Mouse (Mus musculus) cerebellum, adult 8-10 months (tissue): ENCODE results near the gene Lin7a.

ENCODE experiments used
- DNase-seq: peaks from one replicate; pipeline ENCODE4 v3.0.0; 2022

Gene Lin7a

DNA sequence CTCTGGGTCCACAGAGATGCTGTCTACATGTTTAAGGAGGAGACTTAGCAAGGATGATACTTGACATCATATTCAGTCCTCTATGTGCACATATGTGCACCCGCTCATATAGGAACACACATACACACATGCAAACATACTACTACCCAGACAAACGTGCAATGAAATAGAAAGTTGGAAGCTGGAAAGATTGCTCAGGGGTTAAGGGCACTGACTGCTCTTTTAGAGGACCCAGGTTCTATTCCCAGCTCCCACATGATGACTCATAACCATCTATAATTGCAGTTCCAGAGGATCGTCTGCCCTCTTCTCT lies 19.0 kb upstream of the Lin7a start:
- DNase-seq: no peak

DNA sequence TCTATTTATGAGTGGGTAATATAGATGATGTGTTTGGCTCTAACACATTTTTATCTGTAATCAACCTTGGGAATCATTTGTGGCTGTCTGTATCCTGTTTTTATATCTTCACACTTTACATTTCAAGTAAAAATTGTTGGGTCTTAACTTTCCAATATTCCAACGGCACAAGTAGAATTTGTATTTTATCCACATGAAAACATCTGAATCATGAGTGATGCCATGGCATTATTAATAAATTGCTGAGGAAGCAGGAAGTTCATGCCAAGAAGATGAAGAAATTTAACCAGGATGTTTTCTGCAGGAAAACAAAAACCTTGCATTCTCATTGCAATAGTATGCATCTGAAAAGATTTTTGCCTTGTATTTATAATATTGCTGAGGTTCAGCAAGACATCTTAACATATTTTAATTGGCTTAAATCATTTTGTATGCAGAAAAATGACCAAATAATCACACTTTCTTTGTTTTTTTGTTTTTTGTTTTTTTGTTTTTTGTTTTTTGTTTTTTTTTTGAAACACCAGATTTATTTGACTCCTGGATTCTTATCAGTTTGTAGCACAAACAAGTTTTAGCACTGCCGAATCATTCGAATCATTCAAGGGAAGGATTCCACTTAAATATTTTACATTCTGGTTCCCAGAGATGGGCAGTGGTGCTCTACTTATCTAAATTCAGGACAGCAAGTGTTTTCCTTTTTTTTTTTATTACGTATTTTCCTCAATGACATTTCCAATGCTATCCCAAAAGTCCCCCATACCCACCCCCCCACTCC lies 18.1 kb upstream of the Lin7a start:
- DNase-seq: no peak

DNA sequence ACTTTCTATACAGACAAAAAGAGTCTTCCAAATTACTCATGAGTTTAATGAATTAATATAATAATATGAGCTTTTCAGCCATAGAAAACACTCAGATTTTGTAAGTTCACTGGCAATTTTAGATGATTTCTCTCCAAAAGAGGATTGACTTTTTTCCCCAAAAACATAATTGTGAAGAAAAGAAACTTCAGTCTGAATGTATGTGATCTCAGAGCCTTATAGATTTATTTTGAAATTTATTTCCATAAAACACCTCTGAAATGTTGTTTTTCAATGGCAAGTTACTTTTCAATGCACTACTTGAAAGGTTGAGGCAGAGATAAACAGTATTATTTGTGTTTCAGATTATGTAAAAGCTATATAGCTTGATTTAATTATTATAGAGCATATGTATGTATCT lies 16.8 kb upstream of the Lin7a start:
- DNase-seq: no peak

DNA sequence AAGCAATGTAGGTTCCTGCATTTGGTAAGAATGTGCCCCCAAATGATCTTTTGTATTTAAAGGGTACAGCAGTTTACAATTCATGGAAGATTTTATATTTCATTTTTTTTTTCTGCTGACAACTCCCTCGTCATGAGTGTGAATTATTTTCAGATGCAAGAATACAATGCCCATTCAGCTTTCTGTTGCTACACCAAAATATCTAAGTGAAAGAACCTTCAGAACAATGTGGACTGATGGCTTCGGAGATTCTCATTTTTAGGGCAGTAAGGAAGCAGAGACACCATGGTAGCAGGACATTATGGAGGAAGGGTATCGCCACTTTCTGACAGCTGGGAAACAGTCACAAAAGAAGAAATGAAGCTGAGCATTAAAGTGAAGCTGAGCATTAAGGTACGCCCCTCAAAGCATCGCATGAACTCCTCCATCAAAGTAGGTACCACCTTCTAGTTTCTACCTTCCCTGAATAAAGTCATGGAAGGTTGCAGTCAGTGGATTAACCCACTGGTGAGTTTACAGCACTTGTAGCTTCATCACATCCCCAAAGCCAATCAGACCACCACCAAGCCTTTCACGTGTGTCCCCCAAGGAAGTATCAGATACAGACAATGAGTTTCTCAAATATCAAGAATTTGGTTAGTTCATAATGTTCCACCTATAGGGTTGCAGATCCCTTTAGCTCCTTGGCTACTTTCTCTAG lies 16.0 kb upstream of the Lin7a start:
- DNase-seq: no peak

DNA sequence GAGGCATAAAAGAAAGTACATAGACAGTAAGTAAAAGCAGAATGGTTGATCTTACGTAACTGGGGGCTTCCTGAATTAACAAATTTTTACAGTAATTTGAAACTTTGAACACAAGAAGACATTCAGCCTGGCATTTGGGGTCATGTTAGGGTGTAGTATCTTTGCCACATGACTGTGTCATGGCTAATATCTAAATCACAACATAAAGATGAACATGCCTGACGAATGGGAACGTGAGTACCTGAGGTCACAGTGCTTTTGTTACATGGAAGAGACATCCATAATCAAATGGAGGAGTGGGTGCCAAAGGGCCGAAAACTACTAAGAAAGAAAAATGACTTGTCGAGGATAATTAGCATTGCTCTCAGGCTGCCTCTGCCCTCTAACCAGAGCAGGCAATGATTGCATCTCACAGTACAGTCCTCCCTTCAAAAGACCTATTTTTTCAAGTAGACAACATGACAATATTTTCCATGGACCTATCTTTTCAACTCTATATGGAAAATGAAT lies 15.0 kb upstream of the Lin7a start:
- DNase-seq: no peak

DNA sequence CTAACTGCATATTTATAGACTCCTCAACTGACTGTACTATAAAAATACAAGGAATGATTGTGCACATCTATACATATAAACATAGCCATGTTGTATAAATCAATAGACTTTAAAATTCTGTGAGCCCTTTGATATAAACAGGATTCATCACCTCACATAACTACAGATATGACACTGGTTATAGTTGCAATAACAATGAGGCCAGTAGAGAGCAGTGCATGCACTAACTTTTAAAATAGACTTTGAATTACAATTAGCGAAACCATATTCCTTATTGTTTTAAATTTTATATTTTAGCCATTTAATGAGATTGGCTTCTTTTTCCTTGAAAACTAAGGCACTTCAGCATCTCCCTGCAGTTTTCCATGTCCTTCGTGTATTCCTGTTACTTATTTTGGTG lies 11.1 kb upstream of the Lin7a start:
- peak; percentile 7 for DNase-seq

DNA sequence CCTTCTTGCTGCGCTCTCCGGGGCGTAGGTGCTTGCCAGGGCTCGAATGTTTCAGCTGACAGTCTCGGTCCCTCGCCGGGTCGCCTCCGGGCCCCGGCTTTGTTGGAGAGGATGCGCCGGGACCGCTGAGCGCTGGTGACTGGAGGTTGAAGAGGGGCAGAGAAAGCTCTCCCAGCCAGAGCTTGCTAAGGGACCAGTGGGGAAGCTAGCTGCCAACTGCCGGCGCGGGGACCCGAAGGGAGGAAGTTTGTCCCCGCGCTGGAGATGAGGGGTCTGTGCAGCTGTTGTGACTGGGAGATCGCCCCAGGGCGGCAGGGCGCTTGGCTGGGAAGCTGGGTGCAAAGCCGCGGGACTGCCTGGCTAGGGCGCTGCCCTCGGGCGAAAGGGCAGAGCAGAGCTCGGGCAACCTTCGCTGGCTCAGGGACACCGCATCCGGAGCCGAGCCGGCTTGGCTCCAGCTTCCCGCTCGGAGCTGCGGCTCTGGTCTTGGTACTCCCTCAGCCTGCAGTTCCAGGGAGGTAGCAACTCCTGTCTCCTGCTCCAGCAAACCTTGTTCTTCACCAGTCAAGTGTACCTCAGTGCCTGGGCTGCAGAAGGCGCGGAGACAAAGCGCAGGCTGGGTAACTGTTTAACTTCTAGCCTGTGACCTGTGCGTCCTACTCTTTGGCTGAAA lies 781 bp downstream of the Lin7a start:
- DNase-seq: peak; percentile 76

DNA sequence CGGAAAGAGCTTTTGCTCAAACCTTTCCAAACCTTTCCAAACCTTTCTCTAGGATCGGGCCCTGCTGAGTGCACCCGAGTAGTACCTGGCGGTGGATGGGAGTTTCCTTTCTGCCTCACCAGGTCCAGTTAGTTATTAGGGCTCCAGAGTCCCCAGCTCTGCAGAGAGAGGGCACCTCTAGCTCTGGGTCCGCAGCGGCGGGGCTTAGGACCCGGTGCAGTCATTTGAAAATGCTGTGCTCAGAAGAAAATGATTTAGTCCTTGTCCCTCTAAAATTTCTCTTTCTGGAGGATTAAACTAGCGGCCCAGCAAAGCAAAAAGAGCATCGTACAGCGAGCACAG lies 1.3 kb downstream of the Lin7a start:
- peak; percentile 66 for DNase-seq

DNA sequence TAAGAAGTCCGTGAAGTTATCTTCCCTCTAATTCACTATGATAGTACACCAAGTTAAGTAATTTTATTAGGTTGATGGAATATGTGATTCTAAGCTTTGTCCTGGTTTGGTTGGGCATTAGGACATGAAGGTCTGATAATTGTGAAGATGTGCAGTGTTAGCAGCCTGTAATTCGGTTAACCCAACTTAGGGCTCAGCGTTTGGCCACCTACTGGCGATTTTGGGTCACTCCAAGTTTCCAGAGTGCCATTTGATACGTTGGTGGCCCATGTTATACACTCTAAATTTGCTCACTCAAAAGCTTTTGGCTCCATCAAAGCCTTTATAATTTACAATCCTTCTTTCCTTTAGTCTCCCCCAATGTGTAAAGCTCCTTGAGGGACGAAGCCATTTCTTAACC lies 2.4 kb downstream of the Lin7a start:
- DNase-seq: peak; percentile 47

DNA sequence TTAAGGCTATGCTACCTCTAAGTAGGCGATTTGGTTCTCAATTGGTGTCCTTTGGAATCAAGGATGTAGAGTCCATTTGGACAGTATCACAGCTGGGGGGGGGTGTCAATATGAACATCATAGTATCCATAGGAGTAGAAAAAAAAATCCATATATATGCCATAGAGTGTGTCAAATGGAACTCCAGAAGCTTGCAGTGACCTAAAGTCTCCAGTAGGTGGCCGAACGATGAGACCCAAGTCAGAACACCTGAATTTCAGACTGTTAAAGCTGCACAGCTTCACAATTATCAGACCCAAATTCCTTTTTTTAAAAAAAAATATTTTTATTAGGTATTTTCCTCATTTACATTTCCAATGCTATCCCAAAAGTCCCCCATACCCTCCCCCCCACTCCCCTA lies 3.3 kb downstream of the Lin7a start:
- peak; percentile 20 for DNase-seq

DNA sequence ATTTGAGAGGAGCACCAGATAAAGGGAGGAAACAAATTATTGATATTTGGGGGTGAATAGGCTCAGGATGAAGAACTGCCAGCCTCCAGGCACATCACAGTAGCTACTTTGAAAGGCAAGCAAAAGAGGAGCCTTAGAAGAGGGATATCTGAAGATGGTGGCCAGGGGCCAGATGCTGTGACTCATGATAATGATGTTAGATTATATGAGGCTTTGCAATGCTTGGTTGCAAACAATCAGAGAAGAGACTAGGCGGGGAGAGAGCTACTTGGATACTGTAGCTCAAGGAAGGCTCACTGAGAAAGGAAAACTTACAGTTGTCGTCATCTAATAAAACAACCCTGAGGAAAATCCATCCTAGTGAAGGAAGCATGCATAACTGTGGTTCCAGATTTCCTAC lies 5.2 kb downstream of the Lin7a start:
- DNase-seq: peak; percentile 29

DNA sequence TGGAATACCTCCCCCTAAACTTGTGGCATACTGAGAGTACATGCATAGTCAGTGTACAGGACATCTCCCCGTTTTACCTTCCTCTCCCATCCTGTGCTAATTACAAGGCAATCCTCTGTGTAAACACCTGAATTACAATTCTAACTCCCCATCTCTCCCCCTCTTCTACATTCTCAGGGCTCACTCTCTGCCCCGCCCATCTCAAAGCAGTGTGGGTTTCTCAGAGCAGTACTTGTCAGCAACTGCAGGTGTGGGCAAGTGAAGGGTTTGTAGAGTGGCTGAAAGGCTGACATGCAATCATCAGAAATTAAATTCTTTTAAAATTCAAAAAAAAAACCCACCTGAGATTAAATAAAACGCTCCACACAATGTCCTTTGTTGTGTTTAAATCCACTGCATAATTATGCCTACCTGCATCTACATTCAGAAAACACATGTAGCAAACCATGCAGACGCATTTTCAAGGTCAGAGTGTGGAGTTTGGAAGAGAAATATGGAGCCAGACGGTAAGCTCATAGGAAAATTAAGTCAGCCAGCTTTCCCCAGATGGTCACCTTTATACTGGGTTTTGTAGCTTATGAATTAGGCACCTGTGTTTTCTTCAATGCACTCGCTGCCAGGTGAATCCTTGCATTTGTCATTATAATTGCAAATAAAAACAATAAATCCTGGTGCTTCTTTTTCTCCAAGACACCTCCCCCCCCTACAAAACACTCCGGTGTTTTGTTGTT lies 22.6 kb downstream of the Lin7a start:
- peak; percentile 71 for DNase-seq

DNA sequence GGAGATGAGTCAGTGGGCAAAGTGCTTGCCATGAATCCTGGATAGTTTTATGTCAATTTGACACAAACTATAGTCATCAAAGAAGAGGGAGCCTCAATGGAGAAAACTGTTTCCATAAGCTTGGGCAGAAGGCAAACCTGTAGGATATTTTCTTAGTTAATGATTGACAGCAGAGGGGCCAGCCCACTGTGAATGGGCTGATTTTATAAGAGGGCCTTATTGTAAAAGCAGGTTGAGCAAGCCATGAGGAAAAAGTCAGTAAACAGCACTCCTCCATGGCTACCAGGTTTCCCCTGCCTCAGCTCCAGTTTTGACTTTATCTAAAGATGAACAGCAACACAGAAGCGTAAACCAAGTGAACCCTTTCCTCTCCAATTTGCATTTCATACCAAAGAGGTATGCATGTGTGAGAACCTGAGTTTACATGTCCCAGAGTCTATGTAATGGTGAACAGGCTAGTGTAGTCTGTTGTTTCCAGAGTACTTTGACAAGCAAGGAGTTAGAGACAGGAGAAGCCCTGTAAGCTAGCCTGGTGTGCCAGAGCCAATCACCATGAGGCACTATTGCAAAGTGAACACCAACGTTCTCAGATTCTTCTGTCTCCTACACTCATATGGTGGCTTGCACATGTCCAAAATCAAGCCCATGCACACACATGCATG lies 29.2 kb downstream of the Lin7a start:
- DNase-seq: no peak

DNA sequence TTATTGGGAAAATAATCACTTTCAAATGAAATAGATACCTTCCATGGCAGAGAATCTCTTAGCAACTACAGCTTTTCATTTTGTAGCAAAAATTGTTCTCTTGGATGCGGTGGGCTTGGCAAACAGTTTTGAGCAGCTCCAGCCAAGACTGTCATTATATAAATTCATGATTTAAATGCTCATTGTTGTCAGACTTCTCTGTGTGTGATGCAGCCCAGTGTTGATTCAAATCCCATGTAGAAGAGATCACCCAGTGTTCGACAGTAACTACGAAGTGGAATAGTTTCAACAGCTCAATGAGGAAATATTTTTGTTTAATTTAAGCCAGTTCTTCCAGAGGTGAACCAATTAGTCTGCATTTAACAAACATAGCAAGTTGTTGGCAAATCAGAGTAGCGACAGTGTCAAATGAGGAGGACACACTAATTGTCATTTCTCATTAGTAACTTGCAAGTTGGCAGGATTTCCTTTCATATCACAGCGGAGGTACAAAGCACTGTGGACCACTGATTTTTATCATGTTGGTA lies 39.5 kb downstream of the Lin7a start:
- DNase-seq: no peak

DNA sequence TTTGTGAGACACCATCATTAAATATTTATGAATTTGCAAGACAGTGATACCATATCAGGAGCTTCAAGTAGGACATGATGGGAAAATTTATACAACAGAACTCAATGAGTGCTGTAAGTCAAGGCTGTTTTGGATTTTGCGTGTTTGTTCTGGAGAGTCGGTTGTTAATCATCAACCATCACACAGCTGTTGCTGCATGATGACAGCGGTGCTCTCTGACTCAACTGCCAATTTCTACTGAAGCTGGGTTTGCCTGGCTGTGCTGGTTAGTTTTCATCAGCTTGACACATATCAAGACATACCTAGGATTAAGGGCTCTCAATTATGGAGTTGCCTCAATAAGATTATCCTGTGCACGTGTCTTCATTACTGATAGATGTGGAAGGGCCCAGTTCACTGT lies 41.1 kb downstream of the Lin7a start:
- no peak for DNase-seq

DNA sequence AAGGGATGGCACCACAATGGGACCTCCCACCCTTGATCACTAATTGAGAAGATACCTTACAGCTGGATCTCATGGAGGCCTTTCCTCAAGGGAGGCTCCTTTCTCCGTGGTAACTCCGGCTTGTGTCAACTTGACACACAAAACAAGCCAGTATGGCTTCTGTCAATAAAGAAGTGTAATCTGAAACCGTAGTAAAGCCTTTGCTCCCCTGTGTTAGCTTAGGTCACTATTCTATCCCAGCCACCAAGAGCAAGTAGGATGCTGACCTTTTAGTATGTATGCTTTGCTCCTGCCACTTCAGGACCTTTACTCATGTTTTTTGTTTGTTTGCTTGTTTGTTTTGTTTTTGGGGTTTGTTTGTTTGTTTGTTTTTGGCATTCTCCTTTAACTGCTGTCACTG lies 41.9 kb downstream of the Lin7a start:
- no peak for DNase-seq

DNA sequence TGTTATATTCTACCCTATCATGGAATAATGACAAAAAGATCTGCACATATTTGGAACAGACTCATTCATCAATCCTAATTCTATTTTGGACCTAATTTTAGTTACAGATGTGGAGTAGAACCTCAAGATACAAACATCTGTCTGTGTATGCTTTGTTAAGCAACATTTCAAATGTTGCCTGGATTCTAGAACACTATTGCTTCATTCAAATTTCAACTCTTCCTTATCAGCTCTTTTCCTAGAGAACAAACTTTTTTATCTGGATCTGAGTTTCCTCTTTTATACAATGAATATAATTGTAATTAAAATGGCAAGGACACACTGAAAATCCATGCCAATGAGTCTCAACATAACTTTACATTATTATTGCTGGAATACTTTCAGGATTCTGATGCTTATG lies 43.8 kb downstream of the Lin7a start:
- DNase-seq: no peak

DNA sequence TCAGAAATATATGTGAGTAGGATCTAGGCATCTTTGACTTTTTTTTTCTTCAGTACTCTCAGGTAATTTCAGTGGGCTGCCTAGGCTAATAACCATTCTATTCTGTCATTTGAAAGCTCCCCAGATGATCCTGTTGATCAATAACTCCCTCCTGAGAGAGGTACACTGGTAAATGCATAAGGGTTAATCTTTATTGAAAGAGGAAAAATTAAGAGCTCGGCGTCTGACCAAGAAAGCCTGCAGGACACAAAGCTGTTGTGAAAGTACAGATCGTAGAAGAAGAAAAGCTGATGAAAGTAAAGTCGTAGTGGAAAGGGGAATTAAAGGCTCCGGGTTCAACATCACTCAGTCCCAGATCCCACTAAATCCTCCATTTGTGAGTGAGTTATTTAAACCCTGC lies 44.2 kb downstream of the Lin7a start:
- no peak for DNase-seq

DNA sequence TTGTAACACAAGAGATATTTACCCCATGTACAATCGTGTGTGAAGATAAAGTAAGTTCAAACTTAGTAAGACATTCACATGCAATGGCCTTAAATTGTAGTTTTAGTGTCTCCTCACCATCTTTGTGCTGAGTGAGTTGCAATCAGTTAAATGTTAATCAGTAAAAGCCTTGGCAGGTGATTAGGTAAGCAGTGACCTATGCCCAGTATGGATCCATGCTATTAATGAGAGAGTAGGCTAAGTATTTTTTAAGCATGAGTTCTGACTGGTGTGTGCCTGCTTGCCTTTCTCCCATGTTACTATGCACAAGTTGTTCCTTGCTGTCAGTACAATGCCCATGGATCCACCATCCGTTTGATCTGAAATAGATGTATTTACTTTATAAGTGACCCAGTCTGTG lies 44.6 kb downstream of the Lin7a start:
- DNase-seq: no peak

DNA sequence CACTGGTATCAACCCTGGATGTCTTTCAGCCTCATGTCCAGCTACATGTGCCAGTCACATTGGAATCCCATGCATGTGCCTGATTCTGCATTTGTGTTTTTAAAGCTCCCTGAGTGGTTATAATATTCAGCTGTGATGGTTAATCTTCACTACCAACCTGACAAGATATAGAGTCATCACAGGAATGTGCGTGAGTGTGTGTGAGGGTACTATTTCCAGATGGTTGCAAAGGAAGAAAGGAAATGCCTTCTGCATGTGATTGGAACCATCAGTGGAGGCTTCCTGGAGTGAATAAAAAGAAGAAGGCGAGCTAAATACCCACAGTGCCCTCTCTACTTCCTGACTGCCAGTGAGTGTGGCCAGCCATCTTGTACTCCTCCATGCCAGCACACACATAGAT lies 48.2 kb downstream of the Lin7a start:
- DNase-seq: no peak

DNA sequence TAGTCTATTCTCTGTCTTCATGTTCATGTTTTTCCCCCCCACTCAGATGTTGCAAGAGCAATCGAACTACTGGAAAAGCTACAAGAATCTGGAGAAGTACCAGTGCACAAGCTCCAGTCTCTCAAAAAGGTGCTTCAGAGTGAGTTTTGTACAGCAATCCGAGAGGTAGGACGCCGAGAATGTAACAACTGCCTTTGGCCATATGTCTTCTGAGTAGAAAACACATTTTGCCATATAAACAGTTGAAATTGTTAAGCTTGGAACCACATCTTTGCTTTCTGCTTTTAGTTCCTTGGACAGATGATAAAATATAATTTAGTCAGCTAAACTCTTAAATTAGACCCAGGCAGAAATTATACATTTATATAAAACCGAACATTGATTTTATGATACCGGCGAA lies 52.4 kb downstream of the Lin7a start:
- no peak for DNase-seq

DNA sequence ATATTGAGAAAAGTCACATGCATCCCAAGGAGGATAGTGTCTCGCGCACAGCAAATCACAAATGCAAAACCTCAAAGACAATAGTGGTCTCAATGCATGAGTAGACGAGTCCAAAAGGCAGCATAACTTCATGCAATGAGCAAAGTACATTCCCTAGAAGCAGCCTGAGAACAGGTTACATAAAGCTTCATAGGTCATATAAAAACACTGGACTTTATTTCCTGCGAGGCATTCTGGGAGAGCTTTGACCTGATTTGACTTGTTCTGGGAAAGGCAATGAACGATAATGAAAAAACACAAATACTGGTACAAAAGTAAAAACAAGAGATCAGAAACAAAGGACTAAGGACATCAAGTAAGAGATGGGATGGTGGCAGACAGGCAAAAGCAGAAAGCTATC lies 54.1 kb downstream of the Lin7a start:
- no peak for DNase-seq

DNA sequence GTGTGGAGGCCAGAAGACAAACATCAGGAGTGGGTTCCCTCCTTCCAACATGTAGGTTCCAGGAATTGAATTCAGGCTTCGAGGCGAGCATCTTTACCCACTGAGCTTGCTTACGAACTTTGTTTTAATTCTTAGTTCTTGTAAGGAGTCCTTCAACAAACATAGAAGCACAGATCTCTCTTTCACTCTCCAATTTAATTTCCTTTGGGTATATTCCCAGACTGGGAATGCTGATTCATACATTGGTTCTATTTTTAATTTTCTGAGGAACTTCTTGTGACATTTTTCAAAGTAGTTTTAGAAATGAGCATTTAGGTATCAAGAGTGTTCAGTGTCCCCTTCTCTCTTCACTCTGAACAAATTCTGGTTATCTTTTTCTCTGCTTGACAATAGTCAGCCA lies 68.0 kb downstream of the Lin7a start:
- DNase-seq: no peak
